Comparison of ENCODE assay signal across 8 mouse cellular contexts in genomic region chr9:96916620-96917538, GRCm38 (mm10). TPM values are rescaled to one million over a fixed set of nuclear protein-coding genes. Genes with fewer than 3 reads are reported as not detected.
DNase-seq lines count a peak whose midpoint lies in the region; ATAC-seq and TF ChIP-seq lines count a peak whose summit lies in the region.

No protein-coding gene starts in this region.

- WGBS in bone marrow, adult 2 months, result 29% methylated on average over 27 of the region's 27 CpGs
- 37% methylated on average over 27 of the region's 27 CpGs for WGBS in heart, embryonic 10.5 days
- WGBS in kidney, embryonic 14.5 days, result 40% methylated on average over 27 of the region's 27 CpGs
- WGBS in limb, embryonic 14.5 days, result 39% methylated on average over 27 of the region's 27 CpGs

- DNase-seq in A20 (ENCODE audit: low read depth, low spot score), result peak; percentile 86
- peak; percentile 95 for DNase-seq in heart, embryonic 10.5 days (ENCODE audit: low spot score)
- peak; percentile 90 for DNase-seq in limb, embryonic 14.5 days (ENCODE audit: low spot score)
- DNase-seq in spleen, postnatal 4 days (ENCODE audit: low spot score in 2 of 2), result peak; percentile 82 to 92

- no peak overlapping the region for H3K9ac ChIP-seq in kidney, embryonic 14.5 days (ENCODE audit: low read depth, low read length)
- H3K9ac ChIP-seq in limb, embryonic 14.5 days (ENCODE audit: low read depth, low read length, severe bottlenecking), result no peak overlapping the region

- ATAC-seq in kidney, embryonic 14.5 days (ENCODE audit: low FRiP score, low TSS enrichment), result peak; percentile 87
- peak; percentile 86 for ATAC-seq in limb, embryonic 14.5 days (ENCODE audit: low FRiP score, low read depth)
- peak; percentile 93 for ATAC-seq in monocyte, adult 5-6 weeks (replicated peaks; ENCODE audit: insufficient number of reproducible peaks, low FRiP score, low TSS enrichment, poor library complexity, severe bottlenecking)

- no peaks in the 10 kb centered on the region for H3K36me3 ChIP-seq in heart, embryonic 10.5 days
- H3K36me3 ChIP-seq in kidney, embryonic 14.5 days (ENCODE audit: control insufficient read depth, insufficient read depth, low read length), result no peaks in the 10 kb centered on the region
- H3K36me3 ChIP-seq in limb, embryonic 14.5 days (ENCODE audit: control insufficient read depth, insufficient read depth, low read length), result no peaks in the 10 kb centered on the region

- H3K4me1 ChIP-seq in bone marrow, adult 2 months (ENCODE audit: control insufficient read depth, insufficient read depth, low read length), result no peaks in the 10 kb centered on the region
- H3K4me1 ChIP-seq in embryonic fibroblast, embryonic 13.5 days (ENCODE audit: control insufficient read depth, insufficient read depth, low read length), result no peaks in the 10 kb centered on the region
- H3K4me1 ChIP-seq in heart, embryonic 10.5 days, result peaks cover 11% of the 10 kb centered on the region; the same call in 1 of the 2 replicates
- no peaks in the 10 kb centered on the region for H3K4me1 ChIP-seq in kidney, embryonic 14.5 days (ENCODE audit: control insufficient read depth, insufficient read depth, low read length)
- 0 out of 2 replicates have a peak, but pooled peaks cover under 1% of the 10 kb centered on the region for H3K4me1 ChIP-seq in limb, embryonic 14.5 days (ENCODE audit: control insufficient read depth, insufficient read depth, low read length)

- no peaks in the 10 kb centered on the region for H3K27me3 ChIP-seq in heart, embryonic 10.5 days (ENCODE audit: insufficient read depth, poor library complexity, severe bottlenecking)
- no peaks in the 10 kb centered on the region for H3K27me3 ChIP-seq in kidney, embryonic 14.5 days (ENCODE audit: control insufficient read depth, insufficient read depth, low read length)
- no peaks in the 10 kb centered on the region for H3K27me3 ChIP-seq in limb, embryonic 14.5 days (ENCODE audit: control insufficient read depth, insufficient read depth, low read length)

- no peak for TF ChIP-seq POLR2A in bone marrow, adult 2 months (IDR thresholded peaks at IDR 0.05; ENCODE audit: borderline replicate concordance, control insufficient read depth, low read depth, low read length)
- no peak for TF ChIP-seq POLR2A in embryonic fibroblast, embryonic 13.5 days (IDR thresholded peaks at IDR 0.05; ENCODE audit: low read depth, low read length)
- TF ChIP-seq POLR2A in limb, embryonic 14.5 days (IDR thresholded peaks at IDR 0.05; ENCODE audit: borderline replicate concordance, extremely low read depth, insufficient read depth, insufficient read length), result peak; percentile 46; the same call in 1 of the 2 replicates

- no peak overlapping the region for H3K4me2 ChIP-seq in kidney, embryonic 14.5 days (replicated peaks; ENCODE audit: low read depth, low read length)
- no peak overlapping the region for H3K4me2 ChIP-seq in limb, embryonic 14.5 days (replicated peaks; ENCODE audit: low read depth, low read length, severe bottlenecking)

- H3K4me3 ChIP-seq in bone marrow, adult 2 months (replicated peaks; ENCODE audit: control insufficient read depth, low read depth, low read length), result no peak overlapping the region
- no peak overlapping the region for H3K4me3 ChIP-seq in embryonic fibroblast, embryonic 13.5 days (ENCODE audit: insufficient read depth, low read length)
- H3K4me3 ChIP-seq in heart, embryonic 10.5 days, result no peak overlapping the region
- no peak overlapping the region for H3K4me3 ChIP-seq in kidney, embryonic 14.5 days (ENCODE audit: low read length)
- H3K4me3 ChIP-seq in limb, embryonic 14.5 days (replicated peaks; ENCODE audit: low read length), result no peak overlapping the region

- 0 out of 2 replicates have a peak, but pooled peaks cover 5% of the 10 kb centered on the region for H3K9me3 ChIP-seq in heart, embryonic 10.5 days
- H3K9me3 ChIP-seq in kidney, embryonic 14.5 days (ENCODE audit: control insufficient read depth, low read length), result peaks cover 4% of the 10 kb centered on the region; the same call in 1 of the 2 replicates
- H3K9me3 ChIP-seq in limb, embryonic 14.5 days (ENCODE audit: control insufficient read depth, low read length), result no peaks in the 10 kb centered on the region

- no peak overlapping the region for H3K27ac ChIP-seq in bone marrow, adult 2 months (ENCODE audit: control insufficient read depth, insufficient read depth, low read depth, low read length, poor library complexity)
- H3K27ac ChIP-seq in embryonic fibroblast, embryonic 13.5 days (ENCODE audit: insufficient read depth, low read length), result no peak overlapping the region
- H3K27ac ChIP-seq in heart, embryonic 10.5 days, result no peak overlapping the region
- no peak overlapping the region for H3K27ac ChIP-seq in kidney, embryonic 14.5 days (ENCODE audit: low read depth, low read length)
- no peak overlapping the region for H3K27ac ChIP-seq in limb, embryonic 14.5 days (replicated peaks; ENCODE audit: low read depth, low read length)

- TF ChIP-seq CTCF in bone marrow, adult 2 months (IDR thresholded peaks at IDR 0.05; ENCODE audit: control insufficient read depth, insufficient read depth, low read length), result peak; percentile 99
- TF ChIP-seq CTCF in embryonic fibroblast, embryonic 13.5 days (IDR thresholded peaks at IDR 0.05; ENCODE audit: borderline replicate concordance, insufficient read depth, low read length), result peak; percentile 98

RNA-seq across cellular contexts. Expression of gene Pxylp1, which starts 24.4 kb away (rescaled TPM):
- polyA plus RNA-seq in bone marrow, adult 2 months (2011; ENCODE audit: insufficient read depth, insufficient read length, low replicate concordance, missing spikeins), result 7.1 and 14.5 TPM in 2 replicates
- 19.5 and 31.4 TPM in 2 replicates for polyA plus RNA-seq in embryonic fibroblast, embryonic 13.5 days (2011; ENCODE audit: insufficient read length, low read depth, missing spikeins)
- polyA plus RNA-seq in heart, embryonic 10.5 days (2016; fragmentation: Nextera tagmentation; extraction: Ambion mirVana), result 22.8 and 42.4 TPM in 2 replicates
- polyA plus RNA-seq in kidney, embryonic 14.5 days (2014; fragmentation: Nextera tagmentation; extraction: Ambion mirVana), result 10.6 and 19.3 TPM in 2 replicates
- 26.0 and 29.7 TPM in 2 replicates for polyA plus RNA-seq in limb, embryonic 14.5 days (2012; rRNA removed)
- polyA plus RNA-seq in limb, embryonic 14.5 days (2014; fragmentation: Nextera tagmentation; extraction: Ambion mirVana), result 27.7 and 29.3 TPM in 2 replicates
- total RNA-seq in monocyte, adult 5-6 weeks (2017), result 6.8 to 21.3 TPM (median 8.5 TPM) in 3 replicates
